ENCODE assay signal across 17 mouse cellular contexts in the genomic region with DNA sequence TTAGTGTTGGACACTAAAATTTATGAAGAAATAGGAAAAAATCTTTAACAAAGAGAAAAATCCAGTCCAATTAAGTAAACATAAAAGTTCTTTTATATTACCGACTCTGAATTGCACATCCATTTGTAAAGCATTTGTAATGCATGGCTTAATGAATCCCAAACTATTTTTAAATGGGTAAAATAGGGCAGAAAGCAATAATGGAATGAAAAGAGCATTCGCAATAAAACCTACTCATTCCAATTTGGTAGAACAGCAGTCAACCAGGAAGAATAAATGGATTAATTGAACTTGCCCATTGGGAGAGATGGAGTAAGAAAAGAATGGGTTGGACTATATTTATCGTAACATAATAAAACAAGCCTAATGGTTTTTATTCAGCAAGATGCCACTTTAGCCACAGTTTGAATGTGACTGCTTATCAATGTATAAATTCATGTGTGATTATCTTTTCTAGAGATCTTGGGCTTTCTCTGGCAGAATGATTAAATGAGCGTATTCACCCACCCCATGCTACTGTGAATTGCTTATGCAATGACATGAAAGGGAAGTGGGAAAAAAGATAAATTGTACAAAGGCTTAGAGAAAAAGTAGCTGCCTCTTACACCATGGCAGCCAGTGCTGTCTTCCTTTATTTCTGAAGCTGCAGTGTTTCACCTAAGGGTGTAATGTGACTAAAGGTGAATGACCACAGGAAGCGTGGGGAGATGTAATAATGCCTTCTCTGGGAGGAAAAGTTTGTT.
"Had no signal": no experiment of that assay in that cellular context is flagged by ENCODE, and none has a peak within 500 bp of the region (broad histone marks: within the 10 kb centered on the region; RNA-seq: fewer than 3 reads in every experiment).

No protein-coding gene starts in this region.

- H3K4me3 ChIP-seq: limb, embryonic 15.5 days; liver, embryonic 12.5 days had no signal

- H3K4me2 ChIP-seq: limb, embryonic 15.5 days; liver, embryonic 12.5 days; lung, embryonic 14.5 days; midbrain, embryonic 11.5 days had no signal

- H3K9ac ChIP-seq: limb, embryonic 15.5 days; liver, embryonic 12.5 days; lung, embryonic 14.5 days had no signal

- H3K27ac ChIP-seq: kidney, postnatal 0 days; limb, embryonic 15.5 days; liver, embryonic 12.5 days had no signal

- H3K27me3 ChIP-seq: limb, embryonic 15.5 days; liver, embryonic 12.5 days had no signal

- H3K4me1 ChIP-seq: limb, embryonic 15.5 days; liver, embryonic 12.5 days had no signal

- DNase-seq: kidney, adult 11 months; kidney, adult 9 months; kidney, postnatal 36 days; layer of hippocampus, adult 9-11 months; layer of hippocampus, postnatal 36 days; lung, embryonic 14.5 days; lung, postnatal 10 days; lung, postnatal 4 days; retina, postnatal 1 day; right cerebral cortex, postnatal 4 days; spleen, adult 18-20 months; thymus, adult 2 months; thymus, postnatal 25 days had no signal

- ATAC-seq: liver, embryonic 12.5 days had no signal

- H3K9me3 ChIP-seq: limb, embryonic 15.5 days; liver, embryonic 12.5 days had no signal

- H3K36me3 ChIP-seq: limb, embryonic 15.5 days; liver, embryonic 12.5 days had no signal
